Mouse (Mus musculus): ENCODE measurements around the gene Jmjd8. TPM values are rescaled to one million over a fixed set of nuclear protein-coding genes. Genes with fewer than 3 reads are reported as not detected.
"Not testable (repeated sequence)": the region's sequence is repeated elsewhere in the genome, so short reads cannot be mapped to it uniquely, and the experiment has no call there.

Jmjd8 gene
- total and polyA plus RNA-seq, 2 experiments = 25.6 to 75.0 TPM

DNA sequence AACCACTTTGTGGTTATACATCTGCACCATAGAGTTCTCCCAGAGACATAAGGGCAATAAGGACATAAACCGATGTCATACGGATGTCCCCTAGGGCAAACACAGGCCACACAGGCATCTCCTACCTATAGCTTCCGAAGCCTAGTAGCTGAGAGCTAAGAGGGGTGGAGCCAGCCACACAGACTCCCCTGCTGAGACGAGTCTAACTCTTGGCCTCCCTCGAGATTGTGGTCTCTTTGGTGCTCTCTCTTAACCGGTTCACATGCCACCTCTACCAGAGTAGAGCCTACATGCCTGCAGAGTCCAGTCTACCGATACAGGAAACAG, 38.8 kb downstream of the Jmjd8 start:
- DNase-seq (ENCODE audit: extremely low read depth, low read depth, low spot score) = no peak
- Histone ChIP-seq H3K27me3 (ENCODE audit: control insufficient read depth, insufficient read depth, low read length) (no peaks in the 10 kb centered on the region), H3K27ac (replicated peaks; ENCODE audit: insufficient read depth, low read depth, low read length) (peak overlapping the region; percentile 88), H3K9ac (ENCODE audit: low read depth, low read length) (peak overlapping the region; percentile 91), H3K79me2 (ENCODE audit: control insufficient read depth, insufficient read depth, low read length) (peaks cover 21% of the 10 kb centered on the region; the same call in 1 of the 2 replicates), H3K4me3 (ENCODE audit: insufficient read depth, low read depth, low read length) (peak overlapping the region; percentile 87), H3K4me1 (ENCODE audit: control insufficient read depth, insufficient read depth, low read length) (peaks cover 27% of the 10 kb centered on the region), H3K36me3 (ENCODE audit: control insufficient read depth, insufficient read depth, low read length) (no peaks in the 10 kb centered on the region)
- TF ChIP-seq CTCF (IDR thresholded peaks at IDR 0.05; ENCODE audit: low read depth, low read length) (no peak), POLR2A (IDR thresholded peaks at IDR 0.05; ENCODE audit: extremely low read depth, insufficient read depth, low read length) (no peak)
- WGBS = 6% methylated on average over 7 of the region's 7 CpGs

- Histone ChIP-seq H3K27me3 (ENCODE audit: control insufficient read depth, insufficient read depth, low read length) (no peaks in the 10 kb centered on the region), H3K9ac (ENCODE audit: low read depth, low read length) (peak overlapping the region; percentile 91), H3K36me3 (ENCODE audit: control insufficient read depth, insufficient read depth, low read length) (no peaks in the 10 kb centered on the region), H3K79me2 (ENCODE audit: control insufficient read depth, insufficient read depth, low read length) (peaks cover 21% of the 10 kb centered on the region; the same call in 1 of the 2 replicates), H3K4me1 (ENCODE audit: control insufficient read depth, insufficient read depth, low read length) (peaks cover 27% of the 10 kb centered on the region), H3K4me3 (ENCODE audit: insufficient read depth, low read depth, low read length) (peak overlapping the region; percentile 87), H3K27ac (replicated peaks; ENCODE audit: insufficient read depth, low read depth, low read length) (peak overlapping the region; percentile 88)
- WGBS = under 1% methylated on average over 42 of the region's 42 CpGs
- DNase-seq (ENCODE audit: extremely low read depth, low read depth, low spot score) = peak; percentile 91
- TF ChIP-seq POLR2A (IDR thresholded peaks at IDR 0.05; ENCODE audit: extremely low read depth, insufficient read depth, low read length) (no peak), CTCF (IDR thresholded peaks at IDR 0.05; ENCODE audit: low read depth, low read length) (no peak)
These were observed 39.4 kb downstream of the Jmjd8 start for GRCm38 (mm10) chr17:25867836-25868600.

GRCm38 (mm10) chr17:25868601-25869191, 40.0 kb downstream of the Jmjd8 start, which contains the start of gene Mcrip2:
TSS of gene Mcrip2 (minus strand) at chr17:25868764.
- no peaks in the 10 kb centered on the region for H3K36me3 ChIP-seq (ENCODE audit: control insufficient read depth, insufficient read depth, low read length)
- peak within 1 kb of the TSS; percentile 87 for H3K4me3 ChIP-seq (ENCODE audit: insufficient read depth, low read depth, low read length)
- under 1% methylated on average over 24 of the region's 24 CpGs for WGBS
- H3K9ac ChIP-seq (ENCODE audit: low read depth, low read length) = peak within 1 kb of the TSS; percentile 91
- peak; percentile 89 for DNase-seq (ENCODE audit: extremely low read depth, low read depth, low spot score)
- H3K27me3 ChIP-seq (ENCODE audit: control insufficient read depth, insufficient read depth, low read length) = no peaks in the 10 kb centered on the region
- H3K4me1 ChIP-seq (ENCODE audit: control insufficient read depth, insufficient read depth, low read length) = peaks cover 26% of the 10 kb centered on the region
- no peak for TF ChIP-seq CTCF (IDR thresholded peaks at IDR 0.05; ENCODE audit: low read depth, low read length)
- TF ChIP-seq POLR2A (IDR thresholded peaks at IDR 0.05; ENCODE audit: extremely low read depth, insufficient read depth, low read length) = peak; percentile 84
- H3K79me2 ChIP-seq (ENCODE audit: control insufficient read depth, insufficient read depth, low read length) = peaks cover 21% of the 10 kb centered on the region; the same call in 1 of the 2 replicates
- H3K27ac ChIP-seq (replicated peaks; ENCODE audit: insufficient read depth, low read depth, low read length) = peak within 1 kb of the TSS; percentile 88

DNA sequence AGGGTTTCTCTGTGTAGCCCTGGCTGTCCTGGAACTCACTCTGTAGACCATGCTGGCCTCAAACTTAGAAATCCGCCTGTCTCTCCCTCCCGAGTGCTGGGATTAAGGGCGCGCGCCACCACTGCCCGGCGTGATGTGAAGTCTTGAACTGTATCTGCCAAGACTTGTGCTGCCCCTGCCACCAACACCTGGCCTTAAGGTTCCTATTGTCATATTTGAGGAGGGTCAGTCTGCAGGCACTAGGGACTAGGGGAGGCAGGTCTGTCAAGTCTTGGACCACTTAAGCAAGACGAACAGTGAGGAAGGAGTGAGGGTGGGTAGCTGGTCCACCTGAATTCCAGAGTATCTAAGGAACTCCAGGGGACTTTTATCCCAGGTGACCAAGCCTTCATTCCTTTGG, 40.8 kb downstream of the Jmjd8 start:
- no peak overlapping the region for H3K27ac ChIP-seq (replicated peaks; ENCODE audit: insufficient read depth, low read depth, low read length)
- no peaks in the 10 kb centered on the region for H3K27me3 ChIP-seq (ENCODE audit: control insufficient read depth, insufficient read depth, low read length)
- no peak overlapping the region for H3K4me3 ChIP-seq (ENCODE audit: insufficient read depth, low read depth, low read length)
- 89% methylated on average over 8 of the region's 8 CpGs for WGBS
- TF ChIP-seq POLR2A (IDR thresholded peaks at IDR 0.05; ENCODE audit: extremely low read depth, insufficient read depth, low read length) (no peak), CTCF (IDR thresholded peaks at IDR 0.05; ENCODE audit: low read depth, low read length) (no peak)
- no peak for DNase-seq (ENCODE audit: extremely low read depth, low read depth, low spot score)
- peaks cover 21% of the 10 kb centered on the region; the same call in 1 of the 2 replicates for H3K79me2 ChIP-seq (ENCODE audit: control insufficient read depth, insufficient read depth, low read length)
- H3K36me3 ChIP-seq (ENCODE audit: control insufficient read depth, insufficient read depth, low read length) = no peaks in the 10 kb centered on the region
- H3K4me1 ChIP-seq (ENCODE audit: control insufficient read depth, insufficient read depth, low read length) = peaks cover 25% of the 10 kb centered on the region
- no peak overlapping the region for H3K9ac ChIP-seq (ENCODE audit: low read depth, low read length)

DNA sequence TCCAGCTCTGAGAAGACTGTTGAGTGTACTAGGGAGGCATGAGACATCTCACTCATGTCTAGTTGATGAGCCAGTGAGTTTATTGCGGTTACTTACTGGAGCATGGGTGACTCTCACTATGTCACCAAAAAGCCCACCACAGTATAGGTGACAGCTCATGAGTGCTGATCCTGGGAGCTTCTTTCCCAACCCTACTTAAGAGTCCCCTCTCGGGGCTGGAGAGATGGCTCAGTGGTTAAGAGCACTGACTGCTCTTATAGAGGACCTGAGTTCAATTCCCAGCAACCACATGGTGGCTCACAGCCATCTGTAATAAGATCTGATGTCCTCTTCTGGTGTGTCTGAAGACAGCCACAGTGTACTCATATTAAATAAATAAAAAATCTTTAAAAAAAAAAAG, 41.3 kb downstream of the Jmjd8 start:
- Histone ChIP-seq H3K36me3 (ENCODE audit: control insufficient read depth, insufficient read depth, low read length) (no peaks in the 10 kb centered on the region), H3K27me3 (ENCODE audit: control insufficient read depth, insufficient read depth, low read length) (no peaks in the 10 kb centered on the region), H3K79me2 (ENCODE audit: control insufficient read depth, insufficient read depth, low read length) (peaks cover 19% of the 10 kb centered on the region; the same call in 1 of the 2 replicates), H3K4me1 (ENCODE audit: control insufficient read depth, insufficient read depth, low read length) (peaks cover 22% of the 10 kb centered on the region), H3K27ac (replicated peaks; ENCODE audit: insufficient read depth, low read depth, low read length) (no peak overlapping the region), H3K4me3 (ENCODE audit: insufficient read depth, low read depth, low read length) (no peak overlapping the region), H3K9ac (ENCODE audit: low read depth, low read length) (no peak overlapping the region)
- WGBS = 91% methylated on average over 2 of the region's 2 CpGs
- DNase-seq (ENCODE audit: extremely low read depth, low read depth, low spot score) = no peak
- TF ChIP-seq POLR2A (IDR thresholded peaks at IDR 0.05; ENCODE audit: extremely low read depth, insufficient read depth, low read length) = no peak
- no peak for TF ChIP-seq CTCF (IDR thresholded peaks at IDR 0.05; ENCODE audit: low read depth, low read length)

GRCm38 (mm10) chr17:25871566-25871965, 42.9 kb downstream of the Jmjd8 start:
- H3K4me3 ChIP-seq (ENCODE audit: insufficient read depth, low read depth, low read length); H3K27me3 ChIP-seq (ENCODE audit: control insufficient read depth, insufficient read depth, low read length); DNase-seq (ENCODE audit: extremely low read depth, low read depth, low spot score); H3K36me3 ChIP-seq (ENCODE audit: control insufficient read depth, insufficient read depth, low read length); H3K27ac ChIP-seq (replicated peaks; ENCODE audit: insufficient read depth, low read depth, low read length); H3K9ac ChIP-seq (ENCODE audit: low read depth, low read length): not testable (repeated sequence)
- Histone ChIP-seq H3K79me2 (ENCODE audit: control insufficient read depth, insufficient read depth, low read length) (peaks cover 11% of the 10 kb centered on the region; the same call in 1 of the 2 replicates), H3K4me1 (ENCODE audit: control insufficient read depth, insufficient read depth, low read length) (peaks cover 10% of the 10 kb centered on the region)
